In genomic region chr4:45308046-45308445, GRCm38 (mm10) we compare ENCODE assay signal across 10 mouse cellular contexts. TPM values are rescaled to one million over a fixed set of nuclear protein-coding genes. Genes with fewer than 3 reads are reported as not detected.
DNase-seq lines count a peak whose midpoint lies in the region; ATAC-seq and TF ChIP-seq lines count a peak whose summit lies in the region.
"Had no signal": no experiment of that assay in that cellular context is flagged by ENCODE, and none has a peak within 500 bp of the region (broad histone marks: within the 10 kb centered on the region; RNA-seq: fewer than 3 reads in every experiment).

No protein-coding gene starts in this region.

- peak; percentile 32 for DNase-seq in CD4-positive, CD25-positive, alpha-beta regulatory T cell, adult 2 months (ENCODE audit: low read depth, low spot score)
- DNase-seq in layer of hippocampus, adult 2 months (ENCODE audit: low spot score in 2 of 2), result no peak
- DNase-seq in layer of hippocampus, postnatal 36 days, result no peak
- peak; percentile 14 for DNase-seq in c-Kit-positive CD71-positive TER-119-positive erythroid progenitor cells, embryonic 14.5 days (ENCODE audit: low spot score)
- peak; percentile 28 for DNase-seq in lung, postnatal 36 days
- no peak for DNase-seq in urinary bladder, adult 2 months (ENCODE audit: low spot score)
- DNase-seq in adrenal gland, postnatal 25 days, result no peak

- no peak overlapping the region for H3K27ac ChIP-seq in layer of hippocampus, adult 2 months
- H3K27ac ChIP-seq: embryonic facial prominence, embryonic 13.5 days; neural tube, embryonic 12.5 days had no signal

- ATAC-seq in CD4-positive, CD25-positive, alpha-beta regulatory T cell, adult 4 months, result no peak

- peak; percentile 72 for TF ChIP-seq CTCF in layer of hippocampus, adult 2 months (conservative IDR thresholded peaks at IDR 0.05)

- no peak overlapping the region for H3K4me3 ChIP-seq in layer of hippocampus, adult 2 months
- H3K4me3 ChIP-seq: embryonic facial prominence, embryonic 13.5 days; neural tube, embryonic 12.5 days had no signal

RNA-seq across cellular contexts. Expression of gene Trmt10b, which starts 11.1 kb away (rescaled TPM):
- polyA plus RNA-seq in CD4-positive, CD25-positive, alpha-beta regulatory T cell, adult 4 months (2017; shearing (Covaris generic)), result 10 to 100 TPM; 21.2 to 22.1 TPM
- 10 to 100 TPM; 13.8 to 16.1 TPM for total RNA-seq in layer of hippocampus, adult 2 months (2021)
- 10 to 100 TPM; 13.9 to 17.4 TPM for total RNA-seq in layer of hippocampus, postnatal 36 days (2021)
- 15.0 TPM in 2 replicates for polyA plus RNA-seq in urinary bladder, adult 2 months (2012; rRNA removed)
- total RNA-seq in adrenal gland, postnatal 25 days (2021), result 10.2 and 14.9 TPM in 2 replicates

RNA-seq across cellular contexts. Expression of gene Dcaf10, which starts 33.9 kb away (rescaled TPM):
- 1 to 10 TPM; 1.5 to 2.7 TPM for polyA plus RNA-seq in CD4-positive, CD25-positive, alpha-beta regulatory T cell, adult 4 months (2017; shearing (Covaris generic))
- 10 to 100 TPM; 16.1 to 16.9 TPM for total RNA-seq in layer of hippocampus, adult 2 months (2021)
- total RNA-seq in layer of hippocampus, postnatal 36 days (2021), result 10 to 100 TPM; 17.7 to 20.7 TPM
- 9.7 and 10.3 TPM in 2 replicates for polyA plus RNA-seq in urinary bladder, adult 2 months (2012; rRNA removed)
- 27.0 and 27.1 TPM in 2 replicates for total RNA-seq in adrenal gland, postnatal 25 days (2021)

RNA-seq across cellular contexts. Expression of gene Exosc3, which starts 34.5 kb away (rescaled TPM):
- polyA plus RNA-seq in CD4-positive, CD25-positive, alpha-beta regulatory T cell, adult 4 months (2017; shearing (Covaris generic)), result 10 to 100 TPM; 30.8 to 38.4 TPM
- 10 to 100 TPM; 15.3 to 15.7 TPM for total RNA-seq in layer of hippocampus, adult 2 months (2021)
- total RNA-seq in layer of hippocampus, postnatal 36 days (2021), result 10 to 100 TPM; 14.4 to 14.6 TPM
- polyA plus RNA-seq in urinary bladder, adult 2 months (2012; rRNA removed), result 28.5 and 31.8 TPM in 2 replicates
- total RNA-seq in adrenal gland, postnatal 25 days (2021), result 31.9 and 32.7 TPM in 2 replicates

Comparison
In these comparisons a context has a peak if more than half of its experiments do, and no peak if none do; other contexts are left out.
1. DNase-seq: peak in CD4-positive, CD25-positive, alpha-beta regulatory T cell, adult 2 months (single experiment), c-Kit-positive CD71-positive TER-119-positive erythroid progenitor cells, embryonic 14.5 days (single experiment) and lung, postnatal 36 days (single experiment); none in layer of hippocampus, adult 2 months (0 of 2), layer of hippocampus, postnatal 36 days (0 of 2), urinary bladder, adult 2 months (single experiment) and adrenal gland, postnatal 25 days (single experiment).